Mouse (Mus musculus): ENCODE measurements around the gene Col23a1.
A peak's percentile ranks its signal among the peaks of the same experiment; 100 is the strongest.

The Col23a1 gene

DNA sequence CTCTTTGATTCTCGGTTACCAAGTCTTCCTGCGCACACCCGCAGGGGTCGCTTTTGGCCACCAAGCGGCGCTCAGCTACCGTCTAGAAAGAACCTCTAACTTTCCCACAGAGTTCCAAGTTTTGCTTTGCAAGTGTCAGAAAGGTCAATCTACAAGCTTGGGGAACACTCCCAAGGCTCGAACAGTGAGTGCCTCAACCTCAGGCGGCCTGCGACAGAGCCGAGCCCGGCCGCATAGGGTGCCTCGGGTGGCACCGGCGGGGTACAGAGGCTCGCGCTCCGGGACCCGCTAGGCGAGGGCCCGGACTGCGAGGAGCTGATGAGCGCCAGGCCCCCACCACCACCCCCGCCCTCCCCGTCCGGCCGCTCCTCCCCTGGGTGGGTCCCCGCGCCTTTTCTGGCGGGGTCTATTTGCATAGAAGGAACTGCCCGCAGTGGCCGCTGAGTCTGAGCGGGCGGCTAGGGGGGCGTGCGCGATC is at the start of gene Col23a1:
Gene Col23a1, plus strand, starts transcription at position 357 of the 478 bp plus-strand sequence.
- DNase-seq (ENCODE audit: low spot score): peak; percentile 88

DNA sequence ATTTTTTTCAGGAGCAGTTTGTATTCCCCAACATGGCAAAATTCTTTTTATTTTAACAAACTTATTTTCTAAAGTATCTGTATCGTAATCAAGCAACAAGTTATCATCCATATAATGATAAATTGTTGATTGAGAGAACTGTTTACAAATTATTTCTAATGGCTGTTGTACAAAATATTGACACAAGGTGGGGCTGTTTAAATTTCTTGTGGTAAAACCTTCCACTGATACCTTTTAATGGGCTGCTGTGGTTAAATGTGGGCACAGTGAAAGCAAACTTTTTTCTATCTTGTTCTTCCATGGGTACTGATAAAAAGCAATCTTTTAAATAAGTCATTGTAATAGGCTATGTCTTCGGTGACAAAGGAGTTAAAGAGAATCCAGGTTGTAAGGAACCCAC is 46.8 kb upstream of the Col23a1 start:
- no peak for DNase-seq (ENCODE audit: low spot score)

DNA sequence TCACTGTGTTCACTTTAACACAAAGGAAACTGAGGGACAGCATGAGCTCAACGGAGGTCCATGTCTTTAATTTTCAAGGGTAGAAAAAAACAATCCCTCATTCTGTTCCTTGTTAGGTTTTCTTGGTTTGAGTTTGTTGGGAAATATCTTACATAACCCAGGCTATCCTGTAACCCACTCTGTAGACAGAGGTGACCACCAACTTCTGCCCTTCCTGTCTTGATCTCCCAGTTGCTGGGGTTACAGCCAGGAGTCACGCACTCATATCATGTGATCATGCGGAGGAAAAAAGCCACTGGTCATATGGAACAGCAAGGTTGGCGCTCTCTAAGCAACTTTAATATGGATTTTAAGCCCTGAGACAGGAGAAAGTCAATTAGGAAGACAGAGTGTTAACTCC is 32.7 kb upstream of the Col23a1 start:
- no peak for DNase-seq (ENCODE audit: low spot score)

DNA sequence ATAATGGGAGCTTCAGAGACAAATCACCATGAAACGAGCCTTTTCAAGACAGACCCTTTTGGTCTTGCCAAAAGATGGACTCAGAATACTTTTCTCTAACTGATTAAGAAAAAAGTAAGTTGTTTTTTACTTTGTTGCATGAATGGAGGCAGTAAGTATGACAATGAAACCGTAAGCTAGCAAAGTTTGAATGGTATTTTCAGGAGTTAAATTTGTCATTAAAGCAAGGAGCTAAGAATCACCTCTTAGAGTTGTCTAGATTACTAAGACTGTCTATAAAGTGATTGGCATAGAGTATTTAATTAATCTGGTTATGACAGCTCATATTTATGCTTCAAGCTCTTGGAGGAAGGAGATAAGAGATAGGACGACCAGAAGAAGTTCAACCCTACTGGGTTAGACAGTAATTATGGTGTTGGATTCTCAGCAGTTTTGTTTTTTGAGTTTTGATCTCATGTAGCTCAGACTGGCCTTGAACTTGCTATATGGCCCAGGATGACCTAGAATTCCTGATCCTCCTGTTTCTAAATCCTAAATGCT is 28.0 kb upstream of the Col23a1 start, which contains the start of gene Clk4:
Gene Clk4, plus strand, starts transcription at position 51 of the 540 bp plus-strand sequence.
- DNase-seq (ENCODE audit: low spot score): no peak

DNA sequence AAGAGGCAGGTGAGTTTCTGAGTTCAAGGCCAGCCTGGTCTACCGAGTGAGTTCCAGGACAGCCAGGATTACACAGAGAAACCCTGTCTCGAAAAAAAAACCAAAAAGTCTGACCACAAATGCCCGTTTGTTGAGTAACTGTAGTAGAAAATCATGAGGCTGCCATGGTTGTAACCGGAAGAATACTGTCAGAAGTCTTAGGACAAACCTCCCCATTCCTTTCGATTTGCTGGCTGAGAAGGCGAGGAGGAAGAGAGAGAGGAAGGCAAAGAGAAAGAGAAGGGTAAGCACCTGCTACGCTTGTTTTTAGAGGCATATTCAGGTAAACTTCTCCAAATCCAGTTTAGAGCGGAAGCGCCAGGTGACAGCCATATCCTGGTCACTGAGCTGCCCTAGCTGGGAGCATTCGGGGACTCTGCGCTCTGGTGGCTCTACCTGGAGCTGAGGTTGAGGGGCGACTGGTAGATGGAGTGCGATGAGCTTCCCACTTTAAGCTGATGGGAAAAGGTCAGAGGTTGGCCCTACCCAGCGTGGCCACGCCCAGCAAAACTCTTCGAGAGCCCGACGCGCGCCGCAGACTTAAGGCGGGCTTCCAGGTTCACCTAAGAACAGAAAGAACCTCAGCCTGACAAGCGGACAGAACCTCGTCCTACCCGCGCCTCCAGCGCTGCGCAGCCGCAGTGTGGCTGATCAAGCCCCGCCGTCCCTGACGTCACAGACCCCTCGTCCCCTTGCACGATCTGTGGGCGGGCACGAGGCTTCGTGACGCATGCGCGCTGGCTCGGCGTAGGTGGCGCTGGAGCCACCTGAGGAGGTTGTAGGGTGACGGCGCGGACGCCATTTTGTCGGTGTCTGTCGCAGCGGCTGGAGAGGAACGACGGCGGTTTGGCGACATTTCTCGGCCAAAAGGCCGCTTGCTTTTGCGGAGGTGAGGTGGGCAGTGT is 27.1 kb upstream of the Col23a1 start, which contains the start of gene BC049762:
Gene BC049762, minus strand, starts transcription at position 705 of the 944 bp plus-strand sequence.
- peak; percentile 99 for DNase-seq (ENCODE audit: low spot score)

DNA sequence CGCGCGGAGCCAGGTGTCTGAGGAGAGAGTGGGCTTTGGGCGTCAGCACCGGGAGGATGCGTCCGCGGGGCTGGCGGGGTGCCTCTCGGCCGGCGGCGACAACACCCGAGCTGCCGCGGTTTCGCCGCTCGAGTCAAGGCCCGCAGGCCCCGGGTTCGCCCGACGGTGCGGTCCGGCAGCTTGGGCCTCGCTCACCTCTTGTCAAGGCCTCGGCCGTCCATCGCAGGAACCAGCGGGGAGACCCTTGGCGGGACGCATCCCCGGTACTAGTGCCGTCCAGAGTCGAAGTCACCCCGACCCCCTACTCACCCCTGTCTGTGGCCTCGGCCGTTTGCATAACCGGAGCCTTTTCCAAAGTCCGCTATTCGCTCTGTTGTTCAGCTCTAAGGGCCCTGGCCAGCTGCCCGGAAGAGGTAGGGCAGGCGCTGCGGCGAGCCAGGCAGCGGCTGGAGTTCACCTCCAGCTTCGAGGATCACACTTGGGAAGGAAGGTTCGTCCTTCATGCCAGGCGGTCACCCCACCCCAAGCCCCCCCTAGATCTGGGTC is 26.4 kb upstream of the Col23a1 start:
- peak; percentile 84 for DNase-seq (ENCODE audit: low spot score)

DNA sequence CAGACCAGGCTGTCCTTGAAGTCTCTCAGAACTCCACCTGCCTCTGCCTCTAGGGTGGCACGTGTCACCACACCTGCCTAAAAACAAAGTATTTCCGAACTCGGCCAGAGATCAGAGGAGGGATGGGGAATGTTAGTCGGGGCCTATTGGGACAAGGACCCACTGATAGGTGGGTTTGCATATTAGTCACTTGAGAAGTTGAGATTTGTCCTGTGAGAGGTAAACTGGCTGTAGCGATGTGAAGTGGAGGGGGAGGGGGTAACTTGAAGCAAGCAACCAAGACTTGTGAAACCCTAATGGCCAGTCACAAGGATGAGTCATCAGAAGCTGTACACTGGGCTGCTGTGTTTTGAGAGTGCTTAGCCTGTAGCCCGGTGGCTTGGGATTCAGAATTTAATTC is 25.4 kb upstream of the Col23a1 start:
- no peak for DNase-seq (ENCODE audit: low spot score)

DNA sequence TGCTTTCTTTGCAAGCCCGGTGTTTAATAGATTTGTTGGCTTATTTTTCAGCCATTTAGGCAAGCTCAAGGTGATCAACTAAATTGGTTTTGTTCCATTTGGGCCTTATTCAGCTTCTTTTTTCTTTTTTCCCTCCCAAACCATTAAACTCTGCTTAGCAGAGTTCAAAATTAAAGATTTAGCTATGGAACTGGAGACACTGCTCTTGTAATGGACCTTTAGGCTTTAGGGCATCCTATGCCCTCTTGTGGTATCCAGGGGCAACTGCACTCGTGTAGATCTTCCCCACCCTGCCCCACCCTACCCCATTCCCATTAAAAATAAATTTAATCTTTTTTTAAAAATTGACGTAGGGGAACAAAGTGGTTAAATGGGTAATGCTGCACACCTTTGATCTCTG is 24.4 kb upstream of the Col23a1 start:
- no peak for DNase-seq (ENCODE audit: low spot score)

DNA sequence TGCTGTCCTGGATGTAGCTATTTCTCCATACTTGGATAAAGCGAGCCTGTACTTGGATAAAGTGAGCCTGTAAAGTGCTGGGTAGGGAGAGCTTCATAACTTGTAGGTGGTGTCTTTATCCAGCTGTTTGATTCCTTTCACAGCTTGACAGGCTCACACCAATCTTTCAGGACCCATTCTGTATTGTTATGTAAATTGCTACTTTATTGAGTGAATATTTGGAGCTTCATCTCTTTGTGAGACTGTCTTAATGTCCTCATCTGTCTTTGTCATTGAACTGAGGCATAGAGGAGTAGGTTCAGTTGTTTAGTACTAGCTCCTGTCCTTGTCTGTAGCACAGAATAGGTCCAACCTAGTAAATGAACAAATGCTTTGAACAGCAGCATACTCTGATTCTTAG is 15.3 kb upstream of the Col23a1 start:
- DNase-seq (ENCODE audit: low spot score): no peak

DNA sequence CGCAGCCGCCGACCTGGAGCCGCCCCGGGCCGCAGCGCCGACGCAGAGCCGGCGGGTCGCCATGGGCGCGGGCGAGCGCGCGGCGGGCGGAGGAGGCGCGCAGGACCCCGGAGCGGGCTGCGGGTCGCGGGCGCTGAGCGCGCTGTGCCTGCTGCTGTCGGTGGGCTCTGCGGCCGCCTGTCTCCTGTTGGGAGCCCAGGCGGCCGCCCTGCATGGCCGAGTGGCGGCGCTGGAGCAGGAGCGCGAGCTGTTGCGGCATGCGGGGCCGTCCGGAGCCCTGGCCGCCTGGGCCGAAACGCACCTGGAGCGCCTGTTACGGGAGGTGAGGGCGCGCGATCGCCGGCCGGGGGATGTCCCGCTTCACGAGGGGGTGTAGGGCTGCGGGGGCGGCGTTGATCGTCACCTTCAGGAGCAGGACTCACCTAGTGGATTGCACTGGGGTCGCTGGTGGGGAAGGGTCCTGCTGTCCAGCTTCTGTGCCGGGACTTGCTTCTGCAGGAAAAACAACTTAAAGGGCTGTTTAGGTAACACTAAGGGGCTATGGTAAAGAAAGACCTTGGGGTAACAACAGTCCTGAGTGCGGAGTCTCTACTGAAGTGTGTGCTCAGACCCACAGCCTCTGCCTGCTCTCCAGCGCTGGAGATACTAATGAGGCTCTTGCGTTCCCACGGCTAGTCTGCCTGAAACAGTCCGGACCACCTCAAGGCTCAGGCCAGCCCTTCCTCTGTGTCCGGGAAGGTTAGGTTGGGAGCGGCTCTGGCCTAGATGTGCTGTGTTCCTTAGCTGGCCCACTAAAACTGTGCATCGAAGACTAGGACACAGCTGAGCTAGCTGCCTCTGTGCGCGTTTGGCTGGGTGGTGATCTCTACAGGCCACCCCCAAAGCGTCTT is 591 bp downstream of the Col23a1 start:
- peak; percentile 80 for DNase-seq (ENCODE audit: low spot score)

DNA sequence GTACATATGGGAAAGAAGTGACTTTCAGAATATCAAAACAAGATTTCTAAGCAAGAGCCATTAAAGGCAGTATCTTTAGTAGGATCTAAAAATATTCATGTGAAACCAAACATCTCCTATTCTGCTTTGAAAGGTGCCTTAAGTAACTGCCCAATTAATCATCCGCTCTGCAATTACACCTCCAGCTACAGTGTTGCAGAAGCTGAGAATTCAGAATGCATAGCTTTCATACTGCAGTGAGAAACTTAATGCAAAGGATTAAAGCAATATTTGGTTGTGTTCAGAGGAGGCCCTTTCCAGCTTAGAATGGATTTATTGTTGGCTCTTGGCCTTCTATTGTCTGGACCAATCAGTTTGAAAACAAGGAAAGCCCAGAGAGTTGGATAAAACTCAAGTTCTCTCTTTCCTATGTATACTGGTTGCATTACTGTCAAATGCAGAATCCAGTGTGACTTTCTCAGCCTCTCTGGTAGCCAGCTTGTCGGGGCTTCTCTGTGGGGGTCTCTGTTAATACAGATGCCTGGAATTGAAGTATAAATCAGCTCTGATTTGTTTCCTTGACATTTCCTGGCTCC is 4.3 kb downstream of the Col23a1 start:
- DNase-seq (ENCODE audit: low spot score): no peak

DNA sequence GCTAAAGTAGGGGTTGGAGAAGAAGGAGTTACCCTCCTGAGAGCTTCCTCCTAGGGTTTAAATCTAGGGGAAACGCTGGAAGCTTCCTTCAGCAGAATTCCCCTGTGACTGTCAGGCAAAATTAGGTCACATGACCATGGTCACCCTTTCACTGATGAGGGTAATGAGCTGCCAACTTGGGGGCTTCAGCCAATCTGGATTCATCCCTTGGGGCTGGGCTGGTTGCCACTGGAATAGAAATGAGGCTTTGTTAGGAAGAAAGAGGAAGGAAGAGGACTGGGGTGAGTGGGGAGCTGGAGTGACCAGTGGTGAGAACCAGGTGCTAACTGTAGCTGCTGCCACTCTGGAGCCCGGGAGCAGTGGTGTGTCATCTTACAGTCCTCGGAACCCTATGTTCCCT is 6.0 kb downstream of the Col23a1 start:
- DNase-seq (ENCODE audit: low spot score): no peak

DNA sequence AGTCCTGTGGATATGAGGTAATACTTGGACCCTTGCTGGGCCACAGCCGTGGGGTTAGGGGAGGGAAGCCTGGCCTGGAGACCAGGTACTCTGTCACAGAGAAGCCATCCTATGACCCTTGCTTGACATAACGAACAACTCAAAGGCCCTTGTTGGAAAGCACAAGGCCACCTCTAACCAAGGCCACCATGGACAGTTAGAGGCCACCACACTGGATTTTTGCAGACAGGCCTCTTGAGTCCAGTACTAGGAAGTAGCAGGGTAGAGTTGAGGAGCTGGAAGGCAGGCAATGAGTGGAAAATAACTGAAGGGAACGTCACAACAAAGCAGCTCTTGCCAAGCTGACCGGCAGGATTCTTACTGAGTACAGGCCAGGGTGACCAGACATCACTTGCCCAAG is 9.0 kb downstream of the Col23a1 start:
- no peak for DNase-seq (ENCODE audit: low spot score)

DNA sequence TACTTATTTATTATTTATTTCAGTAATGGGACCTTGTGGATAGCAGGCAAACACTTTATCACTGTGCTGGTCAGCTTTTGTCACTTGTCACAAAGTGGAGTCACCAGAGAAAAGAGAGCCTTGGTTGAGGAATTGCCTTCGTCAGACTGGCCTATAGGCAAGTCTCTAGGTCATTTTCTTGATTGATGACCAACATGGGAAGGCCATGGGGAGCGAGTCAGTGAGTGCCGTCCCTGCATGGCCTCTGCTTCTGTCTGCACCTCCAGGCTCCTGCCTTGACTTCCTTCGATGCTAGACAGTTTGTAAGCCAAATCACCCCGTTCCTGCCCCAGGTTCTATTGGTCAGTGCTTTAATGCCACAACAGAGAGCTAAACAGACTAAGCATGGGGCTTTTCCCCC is 12.7 kb downstream of the Col23a1 start:
- no peak for DNase-seq (ENCODE audit: low spot score)

DNA sequence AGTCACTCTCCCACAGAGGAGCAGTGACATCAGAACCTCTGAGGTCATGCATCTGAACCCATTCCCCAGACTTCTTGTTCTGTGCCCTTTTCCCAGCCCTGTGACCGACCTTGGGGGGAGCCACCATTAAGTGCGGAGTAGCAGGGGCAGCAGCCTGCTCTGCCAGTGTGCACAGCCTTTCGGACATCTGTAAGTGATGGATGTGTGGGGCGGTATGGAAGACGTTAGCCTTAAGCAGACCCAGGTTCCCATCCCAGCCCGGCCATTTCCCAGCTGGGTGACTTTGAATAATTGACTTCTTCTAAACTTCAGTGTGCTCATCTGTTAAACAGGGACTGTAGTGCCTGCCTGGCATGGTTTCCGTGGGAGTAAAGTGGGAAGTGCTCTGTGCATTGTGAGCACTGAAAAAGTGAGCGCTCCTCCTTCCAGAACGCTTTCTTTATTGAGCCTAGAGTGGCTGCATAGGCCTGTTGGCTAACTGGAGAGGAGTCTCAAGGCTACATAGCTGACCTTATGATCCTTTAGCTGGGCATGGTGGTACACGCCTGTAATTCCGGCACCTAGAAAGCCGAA is 14.3 kb downstream of the Col23a1 start:
- DNase-seq (ENCODE audit: low spot score): no peak

DNA sequence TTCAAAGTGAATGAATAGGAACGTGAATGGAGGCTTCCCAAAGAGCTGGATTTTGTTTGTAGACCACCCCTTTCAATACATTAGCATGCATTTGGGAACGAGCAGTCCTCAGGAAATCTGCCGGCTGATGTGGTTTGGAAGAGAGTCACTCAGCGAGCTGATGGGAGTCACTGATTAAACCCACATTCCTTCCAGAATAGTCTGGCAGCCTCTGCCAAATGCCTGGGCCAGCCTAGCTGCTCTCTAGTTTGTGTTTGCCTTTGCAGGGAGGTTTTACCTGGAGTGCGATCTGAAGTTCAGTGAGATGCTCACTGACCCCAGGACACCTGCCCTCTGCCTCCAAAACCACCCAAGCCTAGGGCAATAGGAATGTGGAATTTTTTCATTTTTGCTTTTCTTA is 18.6 kb downstream of the Col23a1 start:
- no peak for DNase-seq (ENCODE audit: low spot score)

DNA sequence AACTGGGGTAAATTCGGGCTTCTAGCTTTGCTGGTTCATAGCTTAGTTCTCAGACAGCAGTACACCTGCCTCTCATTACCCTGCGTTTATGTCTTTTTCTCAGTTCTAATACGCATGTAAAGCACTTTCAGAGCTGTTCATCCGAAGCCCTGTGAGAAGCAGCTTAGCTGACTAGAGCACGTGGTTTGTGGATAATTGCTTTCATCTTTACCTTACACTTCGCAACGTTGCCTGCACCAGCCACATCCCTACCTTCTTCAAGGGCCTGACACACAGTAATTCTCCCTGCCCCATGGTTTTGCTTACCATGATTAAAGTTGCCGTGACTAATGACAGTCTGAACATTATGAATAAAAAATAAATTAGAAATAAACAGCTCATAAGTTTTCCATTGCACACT is 22.1 kb downstream of the Col23a1 start:
- DNase-seq (ENCODE audit: low spot score): no peak

DNA sequence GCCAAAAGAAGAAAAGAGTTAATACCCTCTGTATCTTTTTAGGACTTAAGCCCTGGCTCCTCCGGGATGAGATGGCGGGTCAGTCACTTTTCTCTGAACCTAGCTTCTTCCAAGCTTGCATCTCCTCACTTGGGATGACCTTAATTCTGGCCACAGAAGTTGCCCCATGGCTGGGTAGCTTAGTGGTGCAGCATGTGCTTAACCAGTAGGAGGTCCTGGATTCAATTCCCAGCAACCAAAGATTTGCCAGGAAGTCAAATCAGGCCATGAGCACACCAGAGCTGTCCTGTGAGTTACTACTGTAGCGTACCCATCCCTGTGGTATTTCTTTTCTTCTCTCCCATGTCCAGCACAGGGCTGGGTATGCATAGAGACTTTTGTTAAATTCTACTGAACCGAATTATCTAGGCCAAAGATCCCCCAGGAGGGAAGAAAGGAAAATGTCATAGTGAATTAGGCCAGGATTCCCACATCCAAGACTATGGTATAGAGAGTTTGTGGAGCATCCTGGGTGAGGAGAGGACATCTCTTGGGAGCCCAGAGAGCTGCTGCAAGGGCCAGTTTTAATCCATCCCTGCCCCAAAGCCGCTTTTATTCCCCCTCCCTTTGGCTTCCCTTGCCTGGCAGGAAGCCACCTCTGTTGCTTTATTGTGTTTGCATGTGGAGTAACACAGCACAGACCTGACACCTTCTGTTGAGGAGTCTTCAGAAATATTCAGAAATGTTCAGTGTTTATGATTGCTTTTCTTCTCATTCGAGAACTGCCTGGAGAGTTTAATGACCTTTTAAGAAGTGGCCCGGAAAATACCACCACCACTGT is 26.5 kb downstream of the Col23a1 start:
- DNase-seq (ENCODE audit: low spot score): no peak

DNA sequence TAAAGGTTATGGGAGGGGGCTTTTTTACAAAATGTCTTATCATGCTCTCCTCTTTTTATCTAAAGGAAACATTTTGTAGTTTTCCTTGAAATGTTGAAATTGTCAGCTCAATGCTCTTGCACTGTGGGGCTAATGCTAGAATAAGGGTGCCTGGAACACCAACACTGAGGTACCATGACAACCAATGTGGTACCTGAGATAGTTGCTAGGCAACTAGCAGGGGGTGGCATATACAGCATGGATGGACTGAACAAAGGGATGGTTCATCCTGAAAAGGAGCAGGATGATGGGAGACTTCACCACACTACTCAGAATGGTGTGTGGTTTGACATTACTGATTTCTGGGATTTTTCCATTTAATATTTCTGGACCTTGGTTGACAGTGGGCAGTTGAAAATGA is 30.9 kb downstream of the Col23a1 start:
- DNase-seq (ENCODE audit: low spot score): no peak

DNA sequence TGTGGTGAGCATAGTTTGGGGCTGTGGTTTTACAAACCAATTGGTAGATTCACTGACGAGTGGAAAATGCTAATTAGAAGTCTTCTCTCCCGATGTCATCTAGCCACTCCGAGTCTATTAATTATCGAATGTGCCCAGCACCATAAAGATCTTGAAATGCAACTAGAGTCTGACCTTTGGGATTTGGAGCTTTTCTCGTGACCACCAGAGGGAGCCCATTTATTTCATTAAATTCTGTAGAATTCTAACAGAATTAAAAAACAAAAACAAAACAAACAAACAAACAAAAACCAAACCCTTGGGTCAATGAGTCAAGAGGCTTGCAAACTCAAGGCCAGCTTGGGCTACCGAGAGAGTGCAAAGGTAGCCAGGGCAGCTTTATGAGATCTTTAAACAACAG is 37.2 kb downstream of the Col23a1 start:
- DNase-seq (ENCODE audit: low spot score): no peak
